Mouse (Mus musculus): Measurements from ENCODE around the gene Pde7b.

GRCm38 (mm10) chr10:20735775-20736449, 11.0 kb upstream of the Pde7b start:
- TF ChIP-seq CTCF (IDR thresholded peaks at IDR 0.05; ENCODE audit: low read depth, low read length) (no peak), POLR2A (IDR thresholded peaks at IDR 0.05; ENCODE audit: borderline replicate concordance, low read depth, low read length) (no peak)
